Mouse (Mus musculus) brain, embryonic 14.5 days (tissue): Measurements from ENCODE around the gene Ttll4.

ENCODE experiments used
- CTCF ChIP-seq: fragments of 200-500 bp; IDR thresholded peaks from 2 replicates; pipeline ENCODE4 v1.5.1; 2012; ENCODE audit warnings: inconsistent platforms, mild to moderate bottlenecking, moderate library complexity, borderline replicate concordance; ENCODE audit not compliant: insufficient read depth, insufficient read length; ENCODE audit errors: extremely low read depth
- POLR2A ChIP-seq: fragments of 200-500 bp; IDR thresholded peaks from 2 replicates; pipeline ENCODE4 v1.6.1; 2012; ENCODE audit warnings: mild to moderate bottlenecking, inconsistent platforms, borderline replicate concordance; ENCODE audit not compliant: poor library complexity, insufficient read depth, insufficient read length, severe bottlenecking; ENCODE audit errors: extremely low read depth

DNA sequence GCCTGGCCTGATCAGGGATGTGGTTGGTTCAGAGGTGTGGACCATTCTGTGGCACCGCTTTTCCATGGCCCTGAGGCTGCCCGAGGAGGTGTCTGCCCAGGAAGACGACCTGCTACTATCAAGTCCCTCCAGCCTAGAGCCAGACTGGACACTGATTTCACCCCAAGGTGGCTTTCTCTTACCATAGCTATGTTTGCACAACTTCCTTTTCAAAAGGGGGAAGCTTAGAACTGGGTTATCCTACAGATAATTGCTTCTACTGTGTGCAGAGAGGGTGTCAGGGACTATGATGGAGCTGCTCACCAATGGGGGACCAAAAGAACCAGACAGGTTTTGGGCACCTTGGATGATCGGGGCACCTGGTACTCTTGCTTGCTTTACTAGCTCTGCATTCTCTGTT lies 28.8 kb upstream of the Ttll4 start:
- TF ChIP-seq CTCF = no peak
- TF ChIP-seq POLR2A = no peak
